Mouse (Mus musculus) adrenal gland, postnatal 36 days (tissue): ENCODE measurements around the gene Nagpa. TPM values are rescaled to one million over a fixed set of nuclear protein-coding genes. Genes with fewer than 3 reads are reported as not detected.
"Not testable (repeated sequence)": the region's sequence is repeated elsewhere in the genome, so short reads cannot be mapped to it uniquely, and the experiment has no call there.

Experiments used
- DNase-seq, 2 experiments: peaks; one replicate each; pipeline ENCODE4 v3.0.0; 2021; ENCODE audit warnings: mixed read lengths in 1 of 2
- long read RNA-seq, 2 experiments: library from polyadenylated mRNA; stranded (forward); transcript quantifications; one replicate each; pipeline ENCODE4 v2.0.0; 2021; ENCODE audit warnings: borderline sequencing depth in 2 of 2
- total RNA-seq, 2 experiments: library from RNA; stranded (reverse); gene quantifications; 2 replicates each; pipeline ENCODE4 v1.2.3; 2021

Gene Nagpa
- 10 to 100 TPM; 22.4 to 27.2 TPM for total RNA-seq
- long read RNA-seq, experiment 1, transcript Nagpa-201 (10 exons, 2,143 nt), result major isoform, 51 of 75 reads
- long read RNA-seq, experiment 1, partial matches to known transcripts, result 0 of 75 reads
- long read RNA-seq, experiment 1, other reads (novel, unspliced or antisense), result 20 of 75 reads
- long read RNA-seq, experiment 2, transcript Nagpa-201 (10 exons, 2,143 nt), result major isoform, 16 of 22 reads
- long read RNA-seq, experiment 2, partial matches to known transcripts, result 1 of 22 reads
- long read RNA-seq, experiment 2, other reads (novel, unspliced or antisense), result 5 of 22 reads

- peak; percentile 86 to 89 for DNase-seq
Observed at GRCm38 (mm10) chr16:5203668-5204433, at the start of gene Nagpa. Gene Nagpa, minus strand, starts transcription at chr16:5204012.

- DNase-seq, result no peak
Observed at GRCm38 (mm10) chr16:5252260-5252659, 48.4 kb upstream of the Nagpa start.

- no peak for DNase-seq
Observed at GRCm38 (mm10) chr16:5250891-5251290, 47.1 kb upstream of the Nagpa start.

- peak; percentile 78 to 85 for DNase-seq
Observed at GRCm38 (mm10) chr16:5244411-5244810, 40.6 kb upstream of the Nagpa start.

GRCm38 (mm10) chr16:5242882-5243281, 39.1 kb upstream of the Nagpa start:
- no peak for DNase-seq

- no peak for DNase-seq
Observed at GRCm38 (mm10) chr16:5242355-5242754, 38.5 kb upstream of the Nagpa start.

DNA sequence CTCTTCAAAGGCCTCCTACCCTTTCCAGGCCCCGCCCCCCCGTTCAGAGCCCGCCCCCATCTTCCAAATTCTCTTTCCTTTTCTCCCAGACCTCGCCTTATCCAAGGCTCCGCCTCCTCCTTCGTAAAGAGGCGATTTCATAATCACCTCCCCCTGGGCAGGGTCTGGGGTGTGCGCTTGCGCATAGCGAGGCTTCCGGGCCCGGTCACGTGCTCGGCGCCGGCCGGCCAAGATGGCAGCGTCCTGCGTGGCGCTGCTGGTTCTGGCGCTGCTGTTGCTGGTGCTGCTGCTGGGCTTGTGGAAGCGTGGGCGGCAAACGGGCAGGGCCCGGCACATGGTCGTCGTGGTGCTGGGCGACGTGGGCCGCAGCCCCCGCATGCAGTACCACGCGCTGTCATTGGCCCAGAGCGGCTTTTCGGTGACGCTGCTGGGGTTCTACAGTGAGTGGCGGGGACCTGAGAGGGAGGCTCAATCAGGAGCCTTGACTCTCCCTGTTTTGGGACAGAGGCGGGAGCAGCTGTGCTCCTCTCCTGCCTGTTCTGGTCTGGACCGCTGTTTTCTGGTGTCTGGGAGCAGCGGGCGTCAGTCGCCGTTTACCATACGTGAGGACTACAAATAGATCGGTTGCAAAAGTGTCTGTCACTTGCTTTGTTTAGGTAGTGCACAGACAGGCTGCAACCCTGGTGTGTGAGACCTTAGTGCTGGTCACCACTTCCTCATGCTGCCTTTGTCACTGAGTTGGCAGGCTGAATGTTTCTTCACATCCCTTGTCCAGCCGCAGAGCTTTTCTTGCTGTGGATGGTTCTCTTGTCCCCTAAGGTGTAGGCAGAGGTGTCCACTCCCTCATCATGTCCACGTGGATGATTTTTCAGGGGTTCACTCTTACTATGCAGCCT, 29.9 kb upstream of the Nagpa start, which contains the start of gene Alg1:
Alg1 (plus strand) TSS at position 204 of the 896 bp plus-strand sequence.
- peak; percentile 95 to 97 for DNase-seq

DNA sequence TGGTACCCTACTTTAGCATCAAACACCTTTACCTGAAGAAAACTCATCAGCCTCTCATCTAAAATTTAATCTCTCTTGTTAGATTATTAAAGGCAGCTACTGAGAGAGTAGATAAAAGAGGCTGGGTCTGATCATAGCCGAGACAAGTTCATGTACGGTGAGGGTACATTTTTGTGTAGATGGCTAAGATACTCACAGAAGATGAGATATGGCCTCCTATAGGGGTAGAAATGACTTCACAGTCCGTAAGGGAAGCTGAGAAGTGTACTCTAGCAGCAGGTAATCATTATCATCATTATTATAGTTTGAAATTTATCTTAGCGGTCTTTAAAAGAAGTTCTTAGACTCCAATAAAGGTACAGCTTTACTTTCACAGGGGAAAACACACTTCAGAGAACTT, 29.2 kb upstream of the Nagpa start:
- no peak for DNase-seq

DNA sequence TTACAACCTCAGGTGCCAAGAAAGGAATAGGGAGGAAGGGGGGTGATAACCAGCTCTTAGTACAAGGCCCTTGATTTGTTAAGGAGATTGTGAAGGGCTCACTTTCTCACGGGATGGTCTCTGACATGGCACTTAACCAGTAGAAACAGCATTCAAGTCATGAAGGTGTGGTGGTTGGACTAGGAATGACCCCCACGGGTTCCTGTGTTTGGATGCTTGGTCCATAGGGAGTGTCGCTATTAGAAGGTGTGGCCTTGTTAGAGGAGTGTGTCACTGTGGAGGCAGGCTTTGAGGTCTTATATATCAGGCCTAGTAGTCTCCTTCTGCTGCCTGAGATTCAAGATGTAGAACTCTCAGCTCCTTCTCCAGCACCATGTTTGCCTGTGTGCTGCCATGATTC, 24.3 kb upstream of the Nagpa start:
- not testable (repeated sequence) for DNase-seq

DNA sequence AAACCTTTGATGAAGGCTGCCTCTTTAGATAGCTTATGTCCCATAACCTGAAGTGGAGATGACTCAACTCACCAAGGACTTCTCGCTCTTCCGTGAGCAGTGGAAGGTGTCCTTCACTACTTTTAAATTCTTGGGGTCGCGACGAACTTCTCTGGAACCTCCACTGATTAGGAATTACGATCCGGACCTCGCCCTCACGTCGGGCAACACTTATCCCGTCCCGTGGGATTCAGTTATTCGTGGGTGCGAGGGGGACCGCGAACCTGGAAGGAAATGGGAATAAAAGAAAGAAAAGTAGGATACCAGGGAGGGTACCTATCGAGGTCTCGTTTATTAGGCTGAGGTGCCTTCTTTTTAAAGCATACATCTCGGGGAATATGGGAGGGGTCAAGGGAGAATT, 23.7 kb upstream of the Nagpa start:
- DNase-seq, result not testable (repeated sequence)

DNA sequence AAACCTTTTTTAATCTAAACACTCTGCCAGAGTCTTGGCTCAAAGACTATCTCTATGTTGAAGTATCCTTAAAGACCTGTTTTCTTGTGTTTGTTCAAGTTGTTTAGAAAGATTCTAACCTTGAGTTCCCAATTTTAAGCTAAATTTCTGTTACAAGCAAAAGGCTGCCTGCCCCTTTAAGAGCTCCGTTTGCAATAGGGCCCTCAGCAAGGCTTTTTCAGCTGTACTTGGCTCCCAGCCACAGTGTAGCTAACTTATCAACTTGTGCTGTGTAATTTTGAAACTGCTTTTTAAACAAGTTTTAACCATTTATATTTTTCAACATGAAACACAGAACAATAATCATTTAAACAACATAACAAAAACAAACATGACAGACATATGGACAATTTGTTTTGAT, 22.7 kb upstream of the Nagpa start:
- DNase-seq, result peak; percentile 42 to 52

GRCm38 (mm10) chr16:5222140-5222539, 18.3 kb upstream of the Nagpa start, which contains the start of gene AU021092:
Gene AU021092, minus strand, starts transcription at chr16:5222299.
- DNase-seq, result peak; percentile 33 to 43

GRCm38 (mm10) chr16:5221403-5221802, 17.6 kb upstream of the Nagpa start:
- DNase-seq, result no peak

- DNase-seq, result no peak
Observed at GRCm38 (mm10) chr16:5217341-5218133, 13.7 kb upstream of the Nagpa start.

GRCm38 (mm10) chr16:5216686-5217085, 12.9 kb upstream of the Nagpa start:
- no peak for DNase-seq

- DNase-seq, result no peak
Observed at GRCm38 (mm10) chr16:5214126-5214525, 10.3 kb upstream of the Nagpa start.

- no peak for DNase-seq
Observed at GRCm38 (mm10) chr16:5212150-5212549, 8.3 kb upstream of the Nagpa start.

DNA sequence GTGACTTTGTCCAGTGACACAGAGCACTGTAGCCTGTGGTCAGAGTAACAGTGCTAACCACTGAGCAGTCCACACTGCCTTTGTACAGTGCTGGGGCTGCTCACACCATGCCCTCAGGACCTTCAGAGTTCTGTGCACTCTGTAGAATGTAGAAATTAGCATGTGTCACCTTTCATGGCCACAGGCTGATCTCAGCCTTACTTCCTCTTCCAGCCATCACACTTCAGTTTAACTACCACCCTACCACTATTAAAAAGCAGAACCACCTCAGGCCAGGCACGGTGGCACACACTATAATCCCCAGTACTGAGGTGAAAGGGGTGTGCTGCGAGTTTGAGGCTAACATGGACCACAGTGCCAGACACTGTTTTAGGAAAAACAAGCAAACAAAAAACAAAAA, 6.6 kb upstream of the Nagpa start:
- no peak for DNase-seq

- DNase-seq, result no peak
Observed at GRCm38 (mm10) chr16:5206051-5206450, 2.2 kb upstream of the Nagpa start.

DNA sequence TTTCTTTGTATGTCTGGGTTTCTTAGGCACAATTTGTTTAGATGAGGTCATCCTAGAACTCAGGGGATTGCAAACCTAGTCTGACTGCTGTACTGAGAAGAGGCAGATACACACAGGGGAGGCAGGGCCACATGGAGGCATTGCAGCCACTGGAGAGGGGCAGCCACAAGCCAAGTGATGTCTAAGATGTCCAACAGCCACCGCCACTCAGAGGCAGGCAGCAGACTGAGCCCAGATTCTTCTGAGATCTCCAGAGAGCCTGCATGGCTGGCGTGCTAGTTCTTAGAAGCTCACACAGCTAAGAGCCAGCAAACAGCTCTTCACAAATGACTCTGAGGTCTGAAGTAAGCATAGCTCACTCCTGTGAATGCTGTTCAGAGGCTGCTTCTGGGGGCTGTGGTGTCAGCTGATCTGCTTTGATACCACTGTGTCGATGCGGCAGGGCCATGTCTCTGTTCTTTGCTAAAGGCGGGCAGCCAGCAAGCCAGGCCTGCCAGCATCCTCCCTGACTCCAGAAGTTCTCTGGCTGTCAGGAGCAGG, 1.7 kb upstream of the Nagpa start:
- no peak for DNase-seq

- DNase-seq, result peak; percentile 34 to 45
Observed at GRCm38 (mm10) chr16:5203200-5203599, 612 bp downstream of the Nagpa start.
